Mouse (Mus musculus) forebrain, embryonic 14.5 days (tissue): Measurements from ENCODE around the gene Ak7. TPM values are rescaled to one million over a fixed set of nuclear protein-coding genes. Genes with fewer than 3 reads are reported as not detected.

Experiments used
- ATAC-seq: fragments of 200-750 bp; cut with Nextera tagmentation; 2 replicates; pipeline ENCODE4 v1.8.0; 2017; ENCODE audit warnings: mild to moderate bottlenecking, moderate library complexity
- DNase-seq: peaks from one replicate; pipeline ENCODE4 v3.0.0-alpha.2; 2015; ENCODE audit warnings: low spot score
- H3K27ac ChIP-seq: fragments of 300-500 bp; sonication (generic); 2 replicates; pipeline ENCODE4 v1.5.1; 2014; ENCODE audit warnings: low read depth, mild to moderate bottlenecking, control low read depth, low read length, moderate library complexity
- H3K27me3 ChIP-seq: fragments of 300-500 bp; sonication (generic); replicated peaks from 2 replicates; pipeline ENCODE4 v1.6.1; 2014; ENCODE audit warnings: low read length, control low read depth, mixed read lengths; ENCODE audit not compliant: control insufficient read depth, insufficient read depth
- H3K36me3 ChIP-seq: fragments of 300-500 bp; sonication (generic); 2 replicates; pipeline ENCODE4 v1.6.1; 2014; ENCODE audit warnings: low read length, control low read depth; ENCODE audit not compliant: control insufficient read depth, insufficient read depth
- H3K4me1 ChIP-seq: fragments of 300-500 bp; sonication (generic); 2 replicates; pipeline ENCODE4 v1.6.1; 2014; ENCODE audit warnings: antibody characterized with exemption, low read length, control low read depth; ENCODE audit not compliant: control insufficient read depth, insufficient read depth
- H3K4me2 ChIP-seq: fragments of 300-500 bp; sonication (generic); 2 replicates; pipeline ENCODE4 v1.6.1; 2014; ENCODE audit warnings: mild to moderate bottlenecking, control low read depth, low read length
- H3K4me3 ChIP-seq: fragments of 300-500 bp; sonication (generic); 2 replicates; pipeline ENCODE4 v1.5.1; 2014; ENCODE audit warnings: low read depth, low read length, control low read depth
- H3K9ac ChIP-seq: fragments of 300-500 bp; sonication (generic); 2 replicates; pipeline ENCODE4 v1.6.1; 2014; ENCODE audit warnings: mild to moderate bottlenecking, low read length, control low read depth, moderate library complexity
- H3K9me3 ChIP-seq: fragments of 300-500 bp; sonication (generic); replicated peaks from 2 replicates; pipeline ENCODE4 v1.6.1; 2016; ENCODE audit warnings: low read length, control low read depth, mixed read lengths; ENCODE audit not compliant: control insufficient read depth
- WGBS: fragments of 180-500 bp; shearing (Covaris S2); extraction: QIAGEN DNeasy Blood & Tissue Kit; methylation state at CpG from one replicate; pipeline ENCODE4 v1.1.7; 2014; 5-methylcytosine and 5-hydroxymethylcytosine counted together
- polyA plus RNA-seq: library from polyadenylated mRNA; unstranded; fragments of >200 nt; fragmentation: Nextera tagmentation; extraction: Ambion mirVana; gene quantifications from 2 replicates; pipeline ENCODE4 v1.2.1, GENCODE M21; 2014

The Ak7 gene
- polyA plus RNA-seq, 1 experiment from 2014 or later, result 0.41 TPM

- DNase-seq (no peak), ATAC-seq (no peak)
- 97% methylated on average over 4 of the region's 4 CpGs for WGBS
- no peak overlapping the region for H3K4me2 ChIP-seq
- no peak overlapping the region for H3K27ac ChIP-seq
- H3K9ac ChIP-seq, result no peak overlapping the region
- H3K9me3 ChIP-seq, result no peaks in the 10 kb centered on the region
- H3K36me3 ChIP-seq, result peaks cover 92% of the 10 kb centered on the region
- H3K27me3 ChIP-seq, result no peaks in the 10 kb centered on the region
- H3K4me1 ChIP-seq, result no peaks in the 10 kb centered on the region
- H3K4me3 ChIP-seq, result no peak overlapping the region
Measured at GRCm38 (mm10) chr12:105825266-105825665, 119.5 kb downstream of the Ak7 start.

Other genes with a start within 250 kb of the Ak7 start
- 0.23 TPM in 2 replicates for gene Bdkrb2, start 142.8 kb upstream of the Ak7 start, polyA plus RNA-seq
- gene Bdkrb1, start 102.9 kb upstream of the Ak7 start, polyA plus RNA-seq, result not detected in 2 replicates
- 33.5 and 34.1 TPM in 2 replicates for gene Gskip, start 21.1 kb upstream of the Ak7 start, polyA plus RNA-seq
- 13.8 and 14.6 TPM in 2 replicates for gene Atg2b, start 20.8 kb upstream of the Ak7 start, polyA plus RNA-seq
- 164 and 176 TPM in 2 replicates for gene Papola, start 78.7 kb downstream of the Ak7 start, polyA plus RNA-seq